Comparison of ENCODE assay signal across 7 mouse cellular contexts in the genomic region with DNA sequence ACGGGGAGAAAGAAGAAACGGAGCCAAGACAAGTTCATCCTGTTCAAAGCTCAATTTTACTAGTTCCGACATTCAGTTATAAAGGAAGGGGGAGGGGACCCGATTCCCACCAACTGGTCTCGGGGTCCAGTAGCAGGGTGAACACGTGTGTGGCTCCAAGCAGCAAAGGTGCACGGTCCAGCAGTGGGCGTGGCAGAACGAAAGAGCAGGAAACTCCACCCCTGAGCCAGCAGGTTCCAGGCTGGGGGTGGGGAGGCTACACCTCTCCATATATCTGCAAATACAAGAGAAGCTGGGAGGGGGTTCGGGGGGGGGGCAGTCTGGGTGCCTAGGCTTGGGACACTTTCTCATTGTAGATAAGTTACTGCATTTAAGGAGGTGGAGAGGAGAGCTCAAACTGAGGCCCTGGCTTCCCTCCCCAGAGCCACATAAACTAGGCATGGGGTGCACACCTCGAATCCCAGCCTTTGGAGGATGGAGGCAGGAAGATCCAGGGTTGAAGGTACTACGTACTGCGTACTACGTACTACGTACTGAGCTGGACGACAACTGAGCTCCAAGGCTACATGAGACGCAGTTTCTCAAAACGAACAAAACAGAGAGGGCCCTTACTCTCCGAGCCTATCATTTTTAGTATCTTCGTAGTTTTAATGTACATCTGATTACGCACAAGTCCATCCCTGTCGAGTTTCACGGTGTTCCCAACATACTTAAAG. TPM values are rescaled to one million over a fixed set of nuclear protein-coding genes. Genes with fewer than 3 reads are reported as not detected.
A peak's percentile ranks its signal among the peaks of the same experiment; 100 is the strongest.
DNase-seq lines count a peak whose midpoint lies in the region; ATAC-seq and TF ChIP-seq lines count a peak whose summit lies in the region.

No protein-coding gene starts in this region.

- H3K4me1 ChIP-seq in ES-Bruce4 (ENCODE audit: control insufficient read depth, insufficient read depth, low read length) = peaks cover 9% of the 10 kb centered on the region
- H3K4me1 ChIP-seq in hindbrain, embryonic 16.5 days (ENCODE audit: control insufficient read depth, insufficient read depth, low read depth, low read length) = peaks cover 8% of the 10 kb centered on the region
- H3K4me1 ChIP-seq in liver, adult 2 months (ENCODE audit: control insufficient read depth, insufficient read depth, low read length) = peaks cover 2% of the 10 kb centered on the region; the same call in 1 of the 2 replicates

- no peak overlapping the region; the same call in 1 of the 2 replicates for H3K27ac ChIP-seq in ES-Bruce4 (ENCODE audit: insufficient read depth, low read length)
- no peak overlapping the region for H3K27ac ChIP-seq in hindbrain, embryonic 16.5 days (ENCODE audit: low read depth, low read length)
- no peak overlapping the region for H3K27ac ChIP-seq in liver, adult 2 months (replicated peaks; ENCODE audit: insufficient read depth, low read depth, low read length)

- WGBS in hindbrain, embryonic 16.5 days = 2% methylated on average over 23 of the region's 23 CpGs
- WGBS in liver, adult 2 months = 7% methylated on average over 23 of the region's 23 CpGs

- TF ChIP-seq CTCF in ES-Bruce4 (IDR thresholded peaks at IDR 0.05; ENCODE audit: low read depth, low read length) = no peak
- TF ChIP-seq CTCF in liver, adult 2 months (IDR thresholded peaks at IDR 0.05; ENCODE audit: low read depth, low read length) = no peak

- H3K9me3 ChIP-seq in ES-Bruce4 (replicated peaks; ENCODE audit: control insufficient read depth, insufficient read depth, low read length, poor library complexity, severe bottlenecking) = no peaks in the 10 kb centered on the region
- H3K9me3 ChIP-seq in hindbrain, embryonic 16.5 days (ENCODE audit: control insufficient read depth, low read length) = no peaks in the 10 kb centered on the region

- no peak for TF ChIP-seq EP300 in ES-Bruce4 (IDR thresholded peaks at IDR 0.05; ENCODE audit: insufficient read depth, low read depth, low read length)

- no peak for ATAC-seq in hindbrain, embryonic 16.5 days

- H3K27me3 ChIP-seq in ES-Bruce4 (ENCODE audit: control insufficient read depth, insufficient read depth, low read length, poor library complexity, severe bottlenecking) = no peaks in the 10 kb centered on the region
- H3K27me3 ChIP-seq in hindbrain, embryonic 16.5 days (replicated peaks; ENCODE audit: control insufficient read depth, insufficient read depth, low read length) = peaks cover 3% of the 10 kb centered on the region; the same call in 1 of the 2 replicates
- peaks cover under 1% of the 10 kb centered on the region; the same call in 1 of the 2 replicates for H3K27me3 ChIP-seq in liver, adult 2 months (ENCODE audit: control insufficient read depth, insufficient read depth, low read length)

- H3K4me2 ChIP-seq in hindbrain, embryonic 16.5 days (ENCODE audit: low read length) = peak overlapping the region; percentile 44

- H3K36me3 ChIP-seq in ES-Bruce4 (ENCODE audit: control insufficient read depth, insufficient read depth, low read length, poor library complexity, severe bottlenecking) = no peaks in the 10 kb centered on the region
- H3K36me3 ChIP-seq in hindbrain, embryonic 16.5 days (ENCODE audit: control insufficient read depth, insufficient read depth, low read length) = no peaks in the 10 kb centered on the region
- H3K36me3 ChIP-seq in liver, adult 2 months (ENCODE audit: control insufficient read depth, insufficient read depth, low read length) = no peaks in the 10 kb centered on the region

- peak overlapping the region; percentile 53 for H3K4me3 ChIP-seq in ES-Bruce4 (ENCODE audit: low read depth, low read length)
- peak overlapping the region; percentile 19 for H3K4me3 ChIP-seq in hindbrain, embryonic 16.5 days (ENCODE audit: low read length)
- no peak overlapping the region for H3K4me3 ChIP-seq in liver, adult 2 months (ENCODE audit: insufficient read depth, low read depth, low read length)

- DNase-seq in Muller cell, postnatal 12 days (ENCODE audit: inconsistent ontology term) = peak; percentile 27
- peak; percentile 6 for DNase-seq in liver, adult 2 months (ENCODE audit: extremely low read depth, low read depth, low spot score)
- no peak for DNase-seq in right cerebral cortex, adult 2 months (ENCODE audit: low spot score in 2 of 2)
- no peak for DNase-seq in layer of hippocampus, adult 11-12 months (ENCODE audit: low spot score)
- DNase-seq in spleen, postnatal 10 days (ENCODE audit: low spot score in 2 of 2) = no peak

- no peak overlapping the region for H3K9ac ChIP-seq in ES-Bruce4 (ENCODE audit: low read depth, poor library complexity, severe bottlenecking)
- peak overlapping the region; percentile 25; the same call in 1 of the 2 replicates for H3K9ac ChIP-seq in hindbrain, embryonic 16.5 days (ENCODE audit: low read depth, low read length)
- H3K9ac ChIP-seq in liver, adult 2 months (ENCODE audit: low read depth, low read length) = no peak overlapping the region

- TF ChIP-seq POLR2A in ES-Bruce4 (IDR thresholded peaks at IDR 0.05; ENCODE audit: insufficient read depth, low read length) = no peak
- TF ChIP-seq POLR2A in liver, adult 2 months (IDR thresholded peaks at IDR 0.05; ENCODE audit: extremely low read depth, insufficient read depth, low read length) = no peak

- H3K79me2 ChIP-seq in liver, adult 2 months (ENCODE audit: control insufficient read depth, insufficient read depth, low read length) = no peaks in the 10 kb centered on the region

RNA-seq across cellular contexts. Expression of a gene that starts 12.8 kb away (rescaled TPM):
- 9.3 and 10.2 TPM in 2 replicates for polyA plus RNA-seq in ES-Bruce4 (2011; ENCODE audit: insufficient read depth, insufficient read length, low read depth, missing spikeins)
- polyA plus RNA-seq in hindbrain, embryonic 16.5 days (2015; fragmentation: Nextera tagmentation; extraction: Ambion mirVana) = 19.4 and 27.5 TPM in 2 replicates
- not detected in 2 replicates for total RNA-seq in liver, adult 2 months (2014; rRNA removed)
- polyA plus RNA-seq in liver, adult 2 months (2012; rRNA removed) = not detected in 2 replicates

RNA-seq across cellular contexts. Expression of a gene that starts 53.0 kb away (rescaled TPM):
- 414 and 425 TPM in 2 replicates for polyA plus RNA-seq in ES-Bruce4 (2011; ENCODE audit: insufficient read depth, insufficient read length, low read depth, missing spikeins)
- 469 and 518 TPM in 2 replicates for polyA plus RNA-seq in hindbrain, embryonic 16.5 days (2015; fragmentation: Nextera tagmentation; extraction: Ambion mirVana)
- 50.6 and 60.3 TPM in 2 replicates for total RNA-seq in liver, adult 2 months (2014; rRNA removed)
- polyA plus RNA-seq in liver, adult 2 months (2012; rRNA removed) = 206 and 250 TPM in 2 replicates

RNA-seq across cellular contexts. Expression of a gene that starts 53.7 kb away (rescaled TPM):
- polyA plus RNA-seq in ES-Bruce4 (2011; ENCODE audit: insufficient read depth, insufficient read length, low read depth, missing spikeins) = 14.6 and 15.1 TPM in 2 replicates
- 52.1 and 52.7 TPM in 2 replicates for polyA plus RNA-seq in hindbrain, embryonic 16.5 days (2015; fragmentation: Nextera tagmentation; extraction: Ambion mirVana)
- 5.1 and 9.1 TPM in 2 replicates for total RNA-seq in liver, adult 2 months (2014; rRNA removed)
- polyA plus RNA-seq in liver, adult 2 months (2012; rRNA removed) = 11.9 and 16.6 TPM in 2 replicates

Comparison
In these comparisons a context has a peak if more than half of its experiments do, and no peak if none do; other contexts are left out.
1. DNase-seq: peak in Muller cell, postnatal 12 days (single experiment) and liver, adult 2 months (single experiment); none in right cerebral cortex, adult 2 months (0 of 2), layer of hippocampus, adult 11-12 months (single experiment) and spleen, postnatal 10 days (0 of 2).
2. RNA of a gene that starts 12.8 kb away (polyA plus RNA-seq): 19.4 to 27.5 TPM in hindbrain, embryonic 16.5 days and 9.3 to 10.2 TPM in ES-Bruce4; not detected in liver, adult 2 months; every median in the first group is over 10 times any median in the second.